Mouse (Mus musculus) kidney, adult 2 months (tissue): ENCODE measurements at regions not wholly inside any gene's neighbourhood (a gene's known extent, or its start where the extent isn't known, plus 50 kb on each side); places are given as distances from the start of the nearest gene placed in this dataset.

ENCODE experiments used
- CTCF ChIP-seq: fragments of 200-500 bp; conservative IDR thresholded peaks from 2 replicates; pipeline ENCODE4 v1.5.1; 2011; ENCODE audit warnings: low read depth, mild to moderate bottlenecking, control low read depth, low read length, moderate library complexity, mixed read lengths; ENCODE audit not compliant: insufficient read depth, insufficient read length
- POLR2A ChIP-seq: fragments of 200-500 bp; IDR thresholded peaks from one replicate; pipeline ENCODE4 v1.6.1; 2011; ENCODE audit warnings: low read depth, low read length, control low read depth

GRCm38 (mm10) chr15:38588268-38588667, 1162.9 kb downstream of the 4930447A16Rik start:
- no peak for TF ChIP-seq CTCF
- TF ChIP-seq POLR2A: no peak
